Mouse (Mus musculus): ENCODE data around the gene Fkbp3. TPM values are rescaled to one million over a fixed set of nuclear protein-coding genes. Genes with fewer than 3 reads are reported as not detected.
A peak's percentile ranks its signal among the peaks of the same experiment; 100 is the strongest.

The Fkbp3 gene
- polyA plus RNA-seq, 1 experiment from 2014 or later: 327 TPM

- H3K4me2 ChIP-seq (ENCODE audit: low read depth, low read length): peak overlapping the region; percentile 94
- no peaks in the 10 kb centered on the region for H3K36me3 ChIP-seq (ENCODE audit: control insufficient read depth, insufficient read depth, low read length)
- peak overlapping the region; percentile 86 for H3K27ac ChIP-seq (ENCODE audit: low read length)
- no peaks in the 10 kb centered on the region for H3K9me3 ChIP-seq (replicated peaks; ENCODE audit: control insufficient read depth, low read length)
- peak overlapping the region; percentile 77 for H3K4me3 ChIP-seq (replicated peaks; ENCODE audit: low read length)
- H3K27me3 ChIP-seq (ENCODE audit: control insufficient read depth, insufficient read depth, low read length): no peaks in the 10 kb centered on the region
- ATAC-seq (ENCODE audit: insufficient read depth, low FRiP score): no peak
- under 1% methylated on average over 41 of the region's 41 CpGs for WGBS
- peak overlapping the region; percentile 88 for H3K9ac ChIP-seq (ENCODE audit: low read length)
- peaks cover 19% of the 10 kb centered on the region for H3K4me1 ChIP-seq (ENCODE audit: control insufficient read depth, insufficient read depth, low read length)
Measured at GRCm38 (mm10) chr12:65075733-65076310, 2.0 kb upstream of the Fkbp3 start.

- peak within 1 kb of the TSS; percentile 86 for H3K27ac ChIP-seq (ENCODE audit: low read length)
- WGBS: 1% methylated on average over 39 of the region's 39 CpGs
Measured at GRCm38 (mm10) chr12:65075085-65075732, 1.4 kb upstream of the Fkbp3 start, which contains the start of gene Fancm. Fancm (plus strand) TSS chr12:65075603.

GRCm38 (mm10) chr12:65074651-65075050 is 844 bp upstream of the Fkbp3 start:
- no peaks in the 10 kb centered on the region for H3K36me3 ChIP-seq (ENCODE audit: control insufficient read depth, insufficient read depth, low read length)
- peak overlapping the region; percentile 61 for H3K27ac ChIP-seq (ENCODE audit: low read length)
- 34% methylated on average over 7 of the region's 7 CpGs for WGBS
- no peak for ATAC-seq (ENCODE audit: insufficient read depth, low FRiP score)
- no peaks in the 10 kb centered on the region for H3K27me3 ChIP-seq (ENCODE audit: control insufficient read depth, insufficient read depth, low read length)
- peak overlapping the region; percentile 94 for H3K4me2 ChIP-seq (ENCODE audit: low read depth, low read length)
- H3K4me1 ChIP-seq (ENCODE audit: control insufficient read depth, insufficient read depth, low read length): peaks cover 19% of the 10 kb centered on the region
- H3K4me3 ChIP-seq (replicated peaks; ENCODE audit: low read length): peak overlapping the region; percentile 77
- peak overlapping the region; percentile 93; the same call in 1 of the 2 replicates for H3K9ac ChIP-seq (ENCODE audit: low read length)
- H3K9me3 ChIP-seq (replicated peaks; ENCODE audit: control insufficient read depth, low read length): no peaks in the 10 kb centered on the region

More at GRCm38 (mm10) chr12:65075085-65075732, 1.4 kb upstream of the Fkbp3 start, which contains the start of gene Fancm:
- Histone ChIP-seq H3K4me2 (ENCODE audit: low read depth, low read length) (peak within 1 kb of the TSS; percentile 94), H3K27me3 (ENCODE audit: control insufficient read depth, insufficient read depth, low read length) (no peaks in the 10 kb centered on the region), H3K4me1 (ENCODE audit: control insufficient read depth, insufficient read depth, low read length) (peaks cover 19% of the 10 kb centered on the region), H3K4me3 (replicated peaks; ENCODE audit: low read length) (peak within 1 kb of the TSS; percentile 77), H3K9me3 (replicated peaks; ENCODE audit: control insufficient read depth, low read length) (no peaks in the 10 kb centered on the region), H3K36me3 (ENCODE audit: control insufficient read depth, insufficient read depth, low read length) (no peaks in the 10 kb centered on the region), H3K9ac (ENCODE audit: low read length) (peak within 1 kb of the TSS; percentile 93)
- ATAC-seq (ENCODE audit: insufficient read depth, low FRiP score): peak; percentile 47; the same call in 1 of the 2 replicates

GRCm38 (mm10) chr12:65072911-65073610 is 746 bp downstream of the Fkbp3 start:
- Histone ChIP-seq H3K27ac (ENCODE audit: low read length) (peak overlapping the region; percentile 93), H3K4me1 (ENCODE audit: control insufficient read depth, insufficient read depth, low read length) (peaks cover 19% of the 10 kb centered on the region), H3K27me3 (ENCODE audit: control insufficient read depth, insufficient read depth, low read length) (no peaks in the 10 kb centered on the region), H3K9me3 (replicated peaks; ENCODE audit: control insufficient read depth, low read length) (no peaks in the 10 kb centered on the region), H3K4me3 (replicated peaks; ENCODE audit: low read length) (peak overlapping the region; percentile 77), H3K4me2 (ENCODE audit: low read depth, low read length) (peak overlapping the region; percentile 94), H3K36me3 (ENCODE audit: control insufficient read depth, insufficient read depth, low read length) (no peaks in the 10 kb centered on the region; the same call in 1 of the 2 replicates), H3K9ac (ENCODE audit: low read length) (peak overlapping the region; percentile 93)
- 3% methylated on average over 21 of the region's 21 CpGs for WGBS
- ATAC-seq (ENCODE audit: insufficient read depth, low FRiP score): peak; percentile 41

GRCm38 (mm10) chr12:65068409-65068808 is 5.4 kb downstream of the Fkbp3 start:
- no peak overlapping the region for H3K4me3 ChIP-seq (replicated peaks; ENCODE audit: low read length)
- H3K9me3 ChIP-seq (replicated peaks; ENCODE audit: control insufficient read depth, low read length): no peaks in the 10 kb centered on the region
- H3K27me3 ChIP-seq (ENCODE audit: control insufficient read depth, insufficient read depth, low read length): no peaks in the 10 kb centered on the region
- WGBS: 58% methylated on average over 4 of the region's 4 CpGs
- peaks cover 3% of the 10 kb centered on the region for H3K36me3 ChIP-seq (ENCODE audit: control insufficient read depth, insufficient read depth, low read length)
- no peak overlapping the region for H3K9ac ChIP-seq (ENCODE audit: low read length)
- no peak for ATAC-seq (ENCODE audit: insufficient read depth, low FRiP score)
- 0 out of 2 replicates have a peak, but pooled peaks cover 3% of the 10 kb centered on the region for H3K4me1 ChIP-seq (ENCODE audit: control insufficient read depth, insufficient read depth, low read length)
- no peak overlapping the region for H3K27ac ChIP-seq (ENCODE audit: low read length)
- no peak overlapping the region for H3K4me2 ChIP-seq (ENCODE audit: low read depth, low read length)

- ATAC-seq (ENCODE audit: insufficient read depth, low FRiP score): no peak
- Histone ChIP-seq H3K9me3 (replicated peaks; ENCODE audit: control insufficient read depth, low read length) (no peaks in the 10 kb centered on the region), H3K4me2 (ENCODE audit: low read depth, low read length) (no peak overlapping the region), H3K9ac (ENCODE audit: low read length) (no peak overlapping the region), H3K27me3 (ENCODE audit: control insufficient read depth, insufficient read depth, low read length) (no peaks in the 10 kb centered on the region), H3K4me3 (replicated peaks; ENCODE audit: low read length) (no peak overlapping the region), H3K4me1 (ENCODE audit: control insufficient read depth, insufficient read depth, low read length) (no peaks in the 10 kb centered on the region), H3K27ac (ENCODE audit: low read length) (no peak overlapping the region), H3K36me3 (ENCODE audit: control insufficient read depth, insufficient read depth, low read length) (peaks cover 14% of the 10 kb centered on the region)
- 58% methylated on average over 3 of the region's 3 CpGs for WGBS
Measured at GRCm38 (mm10) chr12:65066234-65066633, 7.6 kb downstream of the Fkbp3 start.

- Histone ChIP-seq H3K9ac (ENCODE audit: low read length) (no peak overlapping the region), H3K4me1 (ENCODE audit: control insufficient read depth, insufficient read depth, low read length) (no peaks in the 10 kb centered on the region), H3K27me3 (ENCODE audit: control insufficient read depth, insufficient read depth, low read length) (no peaks in the 10 kb centered on the region), H3K36me3 (ENCODE audit: control insufficient read depth, insufficient read depth, low read length) (peaks cover 21% of the 10 kb centered on the region), H3K9me3 (replicated peaks; ENCODE audit: control insufficient read depth, low read length) (no peaks in the 10 kb centered on the region), H3K4me2 (ENCODE audit: low read depth, low read length) (no peak overlapping the region), H3K27ac (ENCODE audit: low read length) (no peak overlapping the region), H3K4me3 (replicated peaks; ENCODE audit: low read length) (no peak overlapping the region)
- ATAC-seq (ENCODE audit: insufficient read depth, low FRiP score): no peak
- WGBS: 49% methylated on average over 2 of the region's 2 CpGs
Measured at GRCm38 (mm10) chr12:65065241-65065640, 8.6 kb downstream of the Fkbp3 start.

- Histone ChIP-seq H3K9me3 (replicated peaks; ENCODE audit: control insufficient read depth, low read length) (no peaks in the 10 kb centered on the region), H3K4me3 (replicated peaks; ENCODE audit: low read length) (no peak overlapping the region), H3K27ac (ENCODE audit: low read length) (no peak overlapping the region), H3K4me1 (ENCODE audit: control insufficient read depth, insufficient read depth, low read length) (no peaks in the 10 kb centered on the region), H3K4me2 (ENCODE audit: low read depth, low read length) (no peak overlapping the region), H3K27me3 (ENCODE audit: control insufficient read depth, insufficient read depth, low read length) (no peaks in the 10 kb centered on the region), H3K36me3 (ENCODE audit: control insufficient read depth, insufficient read depth, low read length) (peaks cover 26% of the 10 kb centered on the region), H3K9ac (ENCODE audit: low read length) (no peak overlapping the region)
- ATAC-seq (ENCODE audit: insufficient read depth, low FRiP score): no peak
Measured at GRCm38 (mm10) chr12:65061082-65061481, 12.7 kb downstream of the Fkbp3 start.

GRCm38 (mm10) chr12:65058203-65058602 is 15.6 kb downstream of the Fkbp3 start:
- H3K4me2 ChIP-seq (ENCODE audit: low read depth, low read length): no peak overlapping the region
- no peak overlapping the region for H3K27ac ChIP-seq (ENCODE audit: low read length)
- H3K9ac ChIP-seq (ENCODE audit: low read length): no peak overlapping the region
- no peaks in the 10 kb centered on the region for H3K27me3 ChIP-seq (ENCODE audit: control insufficient read depth, insufficient read depth, low read length)
- ATAC-seq (ENCODE audit: insufficient read depth, low FRiP score): no peak
- H3K9me3 ChIP-seq (replicated peaks; ENCODE audit: control insufficient read depth, low read length): no peaks in the 10 kb centered on the region
- WGBS: 75% methylated on average over 2 of the region's 2 CpGs
- peaks cover 24% of the 10 kb centered on the region for H3K36me3 ChIP-seq (ENCODE audit: control insufficient read depth, insufficient read depth, low read length)
- H3K4me1 ChIP-seq (ENCODE audit: control insufficient read depth, insufficient read depth, low read length): no peaks in the 10 kb centered on the region
- H3K4me3 ChIP-seq (replicated peaks; ENCODE audit: low read length): no peak overlapping the region
